Mouse (Mus musculus) liver, postnatal 0 days (tissue): Measurements from ENCODE around the gene Gpc6.

ENCODE experiments used
- CTCF ChIP-seq: sonication (generic); IDR thresholded peaks from 2 replicates; pipeline ENCODE4 v1.5.1; 2016; ENCODE audit warnings: antibody characterized with exemption, low read depth
- EP300 ChIP-seq: IDR thresholded peaks from 2 replicates; pipeline ENCODE4 v1.6.1; 2016; ENCODE audit warnings: antibody characterized with exemption, low read depth, mild to moderate bottlenecking

DNA sequence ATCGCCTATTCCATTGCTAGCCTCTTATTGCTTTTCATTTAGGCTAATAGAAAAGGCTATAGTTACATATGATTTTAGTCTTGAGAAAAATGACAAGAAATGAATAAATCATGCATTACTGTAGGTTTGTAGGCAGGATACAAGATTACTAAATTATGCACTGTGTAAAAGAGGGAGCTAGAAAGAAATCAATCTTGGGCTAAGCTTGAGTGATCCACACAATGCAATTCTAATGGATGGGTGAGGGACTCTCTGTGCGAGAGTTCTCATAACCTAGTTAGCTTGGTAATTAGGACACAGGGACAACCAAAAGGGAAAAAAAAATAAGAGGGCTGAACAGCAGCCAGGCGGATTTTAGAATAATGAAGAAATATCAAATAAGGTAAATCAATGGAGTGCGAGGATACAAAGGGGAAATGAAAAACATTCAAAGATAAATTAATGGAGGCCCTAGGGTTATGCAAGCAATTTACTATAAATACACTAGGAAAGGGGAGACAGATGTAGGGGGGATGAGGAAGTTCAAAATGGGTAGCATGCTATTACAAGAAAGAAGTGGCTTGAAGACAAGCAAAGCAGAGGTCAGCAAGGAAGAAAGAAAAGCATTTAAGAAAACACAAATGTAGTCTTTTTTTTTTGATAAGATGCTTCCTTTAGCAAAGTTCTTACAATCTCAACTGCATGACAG is 835.9 kb downstream of the Gpc6 start:
- no peak for TF ChIP-seq EP300
- TF ChIP-seq CTCF, result no peak
